Mouse (Mus musculus) heart, embryonic 12.5 days (tissue): ENCODE data around the gene Gramd1b. TPM values are rescaled to one million over a fixed set of nuclear protein-coding genes. Genes with fewer than 3 reads are reported as not detected.

ENCODE experiments used
- ATAC-seq: fragments of 200-750 bp; cut with Nextera tagmentation; 2 replicates; pipeline ENCODE4 v1.8.0; 2017; ENCODE audit warnings: moderate TSS enrichment, moderate library complexity; ENCODE audit not compliant: insufficient number of reproducible peaks, low FRiP score
- H3K27ac ChIP-seq: fragments of 300-500 bp; sonication (generic); 2 replicates; pipeline ENCODE4 v1.5.1; 2016; ENCODE audit warnings: mild to moderate bottlenecking, moderate library complexity; ENCODE audit not compliant: poor library complexity, severe bottlenecking
- H3K27me3 ChIP-seq: fragments of 300-500 bp; sonication (generic); replicated peaks from 2 replicates; pipeline ENCODE4 v1.6.1; 2016; ENCODE audit warnings: mild to moderate bottlenecking, moderate library complexity
- H3K36me3 ChIP-seq: fragments of 300-500 bp; sonication (generic); 2 replicates; pipeline ENCODE4 v1.6.1; 2016; ENCODE audit warnings: mild to moderate bottlenecking, moderate library complexity
- H3K4me1 ChIP-seq: fragments of 300-500 bp; sonication (generic); replicated peaks from 2 replicates; pipeline ENCODE4 v1.6.1; 2016; ENCODE audit warnings: mild to moderate bottlenecking
- H3K4me2 ChIP-seq: fragments of 300-500 bp; sonication (generic); 2 replicates; pipeline ENCODE4 v1.6.1; 2016; ENCODE audit warnings: mild to moderate bottlenecking, moderate library complexity
- H3K4me3 ChIP-seq: fragments of 300-500 bp; sonication (generic); 2 replicates; pipeline ENCODE4 v1.5.1; 2016; ENCODE audit warnings: mild to moderate bottlenecking
- H3K9ac ChIP-seq: fragments of 300-500 bp; sonication (generic); 2 replicates; pipeline ENCODE4 v1.6.1; 2016; ENCODE audit warnings: mild to moderate bottlenecking, moderate library complexity
- H3K9me3 ChIP-seq: fragments of 300-500 bp; sonication (generic); replicated peaks from 2 replicates; pipeline ENCODE4 v1.6.1; 2016; ENCODE audit warnings: mild to moderate bottlenecking, moderate library complexity
- WGBS: fragments of 180-500 bp; shearing (Covaris S2); methylation state at CpG from one replicate; pipeline ENCODE4 v1.1.7; 2016; 5-methylcytosine and 5-hydroxymethylcytosine counted together
- polyA plus RNA-seq: library from polyadenylated mRNA; unstranded; fragments of >200 nt; fragmentation: Nextera tagmentation; extraction: Ambion mirVana; gene quantifications from 2 replicates; pipeline ENCODE4 v1.2.1, GENCODE M21; 2016

Gramd1b gene
- polyA plus RNA-seq, 1 experiment from 2014 or later: 7.9 TPM

- Histone ChIP-seq H3K4me1 (peaks cover 22% of the 10 kb centered on the region), H3K36me3 (no peaks in the 10 kb centered on the region), H3K4me2 (no peak overlapping the region), H3K27me3 (no peaks in the 10 kb centered on the region), H3K9ac (no peak overlapping the region), H3K9me3 (no peaks in the 10 kb centered on the region), H3K4me3 (no peak overlapping the region), H3K27ac (no peak overlapping the region)
- 82% methylated on average over 5 of the region's 5 CpGs for WGBS
- ATAC-seq: no peak
Observed at GRCm38 (mm10) chr9:40356368-40356767, 174.8 kb downstream of the Gramd1b start.

GRCm38 (mm10) chr9:40355406-40355805, 175.8 kb downstream of the Gramd1b start:
- H3K4me1 ChIP-seq: peaks cover 22% of the 10 kb centered on the region
- no peak overlapping the region for H3K4me3 ChIP-seq
- ATAC-seq: no peak
- no peak overlapping the region for H3K27ac ChIP-seq
- no peak overlapping the region for H3K9ac ChIP-seq
- WGBS: 82% methylated on average over 8 of the region's 8 CpGs
- no peaks in the 10 kb centered on the region for H3K9me3 ChIP-seq
- H3K4me2 ChIP-seq: no peak overlapping the region
- no peaks in the 10 kb centered on the region for H3K27me3 ChIP-seq
- no peaks in the 10 kb centered on the region for H3K36me3 ChIP-seq

GRCm38 (mm10) chr9:40353596-40353995, 177.6 kb downstream of the Gramd1b start:
- no peak overlapping the region for H3K4me3 ChIP-seq
- no peak overlapping the region for H3K9ac ChIP-seq
- peaks cover 17% of the 10 kb centered on the region for H3K4me1 ChIP-seq
- no peaks in the 10 kb centered on the region for H3K9me3 ChIP-seq
- 79% methylated on average over 6 of the region's 6 CpGs for WGBS
- no peaks in the 10 kb centered on the region for H3K27me3 ChIP-seq
- H3K27ac ChIP-seq: no peak overlapping the region
- no peak overlapping the region for H3K4me2 ChIP-seq
- ATAC-seq: no peak
- no peaks in the 10 kb centered on the region for H3K36me3 ChIP-seq

- Histone ChIP-seq H3K9me3 (no peaks in the 10 kb centered on the region), H3K36me3 (no peaks in the 10 kb centered on the region), H3K27ac (no peak overlapping the region), H3K27me3 (no peaks in the 10 kb centered on the region), H3K4me3 (no peak overlapping the region), H3K9ac (no peak overlapping the region), H3K4me1 (peaks cover 14% of the 10 kb centered on the region), H3K4me2 (no peak overlapping the region)
- 23% methylated on average over 7 of the region's 7 CpGs for WGBS
- ATAC-seq: no peak
Observed at GRCm38 (mm10) chr9:40350640-40351039, 180.5 kb downstream of the Gramd1b start.

GRCm38 (mm10) chr9:40350052-40350451, 181.1 kb downstream of the Gramd1b start:
- Histone ChIP-seq H3K27ac (no peak overlapping the region), H3K36me3 (no peaks in the 10 kb centered on the region), H3K4me1 (peaks cover 20% of the 10 kb centered on the region), H3K4me3 (no peak overlapping the region), H3K9ac (no peak overlapping the region), H3K27me3 (no peaks in the 10 kb centered on the region), H3K9me3 (no peaks in the 10 kb centered on the region), H3K4me2 (no peak overlapping the region)
- no peak for ATAC-seq
- 84% methylated on average over 2 of the region's 2 CpGs for WGBS

DNA sequence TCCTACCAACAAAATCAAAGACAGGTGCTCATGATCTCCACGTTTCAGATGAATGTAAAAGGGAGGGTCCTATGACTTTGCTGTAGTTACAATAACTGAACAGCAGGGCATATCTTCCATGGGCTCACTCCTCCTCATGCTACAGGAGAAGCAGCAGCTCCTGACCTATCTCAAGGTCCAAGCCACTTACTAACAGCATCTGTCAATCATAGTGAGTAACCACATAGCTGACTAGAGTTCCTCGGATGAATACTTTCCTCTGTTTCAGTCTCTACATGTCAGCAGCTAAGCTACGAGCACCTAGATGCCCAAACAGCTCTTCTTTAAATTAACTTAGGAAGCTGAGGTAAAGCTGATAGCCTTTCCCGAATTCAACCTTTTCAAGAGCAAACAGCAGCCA, 181.6 kb downstream of the Gramd1b start:
- H3K36me3 ChIP-seq: no peaks in the 10 kb centered on the region
- no peaks in the 10 kb centered on the region for H3K27me3 ChIP-seq
- no peak overlapping the region for H3K4me3 ChIP-seq
- H3K4me2 ChIP-seq: no peak overlapping the region
- H3K9me3 ChIP-seq: no peaks in the 10 kb centered on the region
- no peak for ATAC-seq
- H3K4me1 ChIP-seq: peaks cover 25% of the 10 kb centered on the region
- 58% methylated on average over 4 of the region's 4 CpGs for WGBS
- no peak overlapping the region for H3K27ac ChIP-seq
- H3K9ac ChIP-seq: no peak overlapping the region

DNA sequence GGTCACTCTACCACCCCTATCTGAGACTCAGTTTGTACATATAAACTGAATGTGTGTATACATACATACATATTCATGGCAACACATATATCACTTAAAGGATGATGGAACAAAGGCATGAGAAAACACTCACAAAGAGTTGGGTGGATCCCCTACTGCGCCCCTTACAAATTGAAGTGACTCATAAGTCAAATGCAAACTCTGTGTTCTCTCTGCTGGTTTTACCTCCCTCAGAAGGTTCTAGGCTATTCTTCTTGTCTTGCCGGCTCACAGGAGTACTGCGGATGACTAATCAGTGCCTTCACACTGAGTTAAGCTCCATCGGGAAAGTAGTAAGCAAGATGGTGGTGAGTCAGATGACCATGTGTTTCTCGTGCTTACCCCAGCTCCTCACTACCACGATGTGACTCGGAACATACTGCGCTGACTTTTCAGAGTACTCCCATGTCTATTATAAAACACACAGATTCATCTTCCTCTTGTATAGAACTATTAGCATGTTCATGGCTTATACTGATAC, 182.4 kb downstream of the Gramd1b start:
- 89% methylated on average over 8 of the region's 8 CpGs for WGBS
- Histone ChIP-seq H3K27me3 (no peaks in the 10 kb centered on the region), H3K4me2 (no peak overlapping the region), H3K4me1 (peaks cover 31% of the 10 kb centered on the region), H3K27ac (no peak overlapping the region), H3K4me3 (no peak overlapping the region), H3K9me3 (no peaks in the 10 kb centered on the region), H3K36me3 (no peaks in the 10 kb centered on the region), H3K9ac (no peak overlapping the region)
- no peak for ATAC-seq

GRCm38 (mm10) chr9:40346232-40346984, 184.8 kb downstream of the Gramd1b start:
- Histone ChIP-seq H3K9ac (peak overlapping the region; percentile 3; the same call in 1 of the 2 replicates), H3K27ac (no peak overlapping the region), H3K4me3 (peak overlapping the region; percentile 27), H3K9me3 (no peaks in the 10 kb centered on the region), H3K4me1 (peaks cover 35% of the 10 kb centered on the region), H3K4me2 (peak overlapping the region; percentile 61), H3K27me3 (no peaks in the 10 kb centered on the region), H3K36me3 (no peaks in the 10 kb centered on the region)
- ATAC-seq: 0 out of 2 replicates have a peak, but pooled peaks have one; percentile 43
- 22% methylated on average over 16 of the region's 16 CpGs for WGBS

DNA sequence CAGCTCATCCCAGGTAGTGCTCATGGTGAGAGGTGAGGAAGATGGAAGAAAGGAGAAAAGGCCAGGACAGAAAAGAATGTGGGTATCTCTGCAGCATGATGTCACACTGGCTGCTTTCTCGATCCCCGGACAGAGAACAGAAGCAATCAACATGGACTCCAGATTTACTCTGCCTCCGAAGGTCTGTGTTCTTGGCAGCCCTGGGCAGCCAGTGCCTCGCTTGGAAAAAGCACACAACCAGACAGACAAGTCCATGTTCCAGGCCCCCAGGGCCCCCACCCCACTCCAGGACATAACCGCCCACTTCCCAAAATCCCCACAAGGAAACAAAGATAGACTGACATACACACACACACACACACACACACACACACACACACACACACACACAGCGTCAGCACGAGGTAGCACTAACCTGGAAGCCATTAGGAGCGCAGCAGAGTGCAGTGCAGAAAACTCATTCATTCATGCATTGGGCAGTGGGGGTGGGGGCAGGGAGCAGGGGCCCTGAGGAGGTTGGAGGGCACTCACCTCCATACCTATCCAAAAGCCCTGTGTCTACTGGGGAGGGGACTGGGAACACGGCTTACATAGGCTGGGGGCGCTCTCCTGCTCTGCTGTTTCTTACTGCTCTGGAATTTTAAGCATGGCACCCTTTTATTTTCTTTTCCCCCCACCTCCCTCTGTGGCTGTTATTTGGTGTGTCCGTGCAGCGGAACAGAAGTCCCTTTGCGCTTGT, 185.5 kb downstream of the Gramd1b start:
- Histone ChIP-seq H3K4me1 (peaks cover 35% of the 10 kb centered on the region), H3K4me2 (peak overlapping the region; percentile 61), H3K9me3 (no peaks in the 10 kb centered on the region), H3K4me3 (peak overlapping the region; percentile 27), H3K27ac (no peak overlapping the region), H3K9ac (peak overlapping the region; percentile 3; the same call in 1 of the 2 replicates), H3K27me3 (no peaks in the 10 kb centered on the region), H3K36me3 (no peaks in the 10 kb centered on the region)
- 38% methylated on average over 13 of the region's 13 CpGs for WGBS
- ATAC-seq: 0 out of 2 replicates have a peak, but pooled peaks have one; percentile 20

DNA sequence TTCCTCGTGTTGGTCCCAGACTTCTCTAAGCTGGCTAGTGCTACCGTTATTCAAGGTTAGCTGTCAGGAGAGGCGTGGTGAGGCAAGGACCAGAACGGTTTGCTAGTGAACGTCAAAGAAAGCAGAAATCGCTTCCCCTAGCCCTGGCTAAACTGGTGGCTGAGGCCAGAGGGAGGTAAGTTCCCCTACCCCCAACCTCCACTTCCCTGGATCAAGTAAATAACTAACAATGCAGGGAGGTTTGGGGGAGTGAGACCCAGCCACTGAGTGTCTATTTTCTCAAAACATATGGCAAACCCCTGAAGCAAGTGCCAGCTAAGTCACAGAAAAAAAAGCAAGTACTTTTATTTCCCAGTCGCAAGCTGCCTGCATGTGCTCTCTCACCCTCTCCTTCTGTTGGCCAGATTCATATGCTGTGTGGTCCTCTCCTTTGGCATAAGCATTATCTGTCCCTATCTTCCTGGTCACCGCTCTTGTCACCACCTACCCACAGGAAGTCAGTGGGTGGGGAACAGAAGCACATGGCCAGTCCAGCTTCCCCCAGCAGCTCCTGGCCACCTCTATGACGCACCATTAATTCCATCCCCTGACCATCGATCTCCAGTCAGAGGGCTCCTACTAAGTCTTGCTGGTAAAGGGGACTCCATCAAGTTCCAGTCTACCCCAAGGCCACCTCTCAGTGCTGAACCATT, 186.2 kb downstream of the Gramd1b start:
- no peaks in the 10 kb centered on the region for H3K27me3 ChIP-seq
- H3K9ac ChIP-seq: no peak overlapping the region
- H3K36me3 ChIP-seq: no peaks in the 10 kb centered on the region
- H3K9me3 ChIP-seq: no peaks in the 10 kb centered on the region
- no peak overlapping the region for H3K27ac ChIP-seq
- ATAC-seq: no peak
- peak overlapping the region; percentile 61; the same call in 1 of the 2 replicates for H3K4me2 ChIP-seq
- H3K4me3 ChIP-seq: no peak overlapping the region
- peaks cover 39% of the 10 kb centered on the region for H3K4me1 ChIP-seq
- WGBS: 42% methylated on average over 10 of the region's 10 CpGs

DNA sequence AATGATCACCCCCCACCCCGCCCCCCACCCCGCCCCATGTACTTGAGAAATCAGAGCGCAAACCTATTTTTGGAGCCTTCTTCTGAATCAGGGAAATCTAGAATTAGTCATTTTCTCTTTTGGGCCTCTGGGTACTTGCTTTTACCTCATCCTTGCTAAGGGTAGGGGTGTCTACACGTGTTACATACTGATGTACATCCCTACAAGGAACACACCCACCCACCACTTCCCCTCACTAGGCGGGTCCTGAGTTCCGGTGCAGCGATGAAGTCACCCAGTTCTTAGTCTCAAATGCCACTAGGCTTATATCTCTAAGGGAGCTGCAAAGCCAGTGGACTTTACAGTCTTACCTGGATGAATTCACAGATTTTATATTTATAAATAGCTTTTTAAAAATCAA, 187.4 kb downstream of the Gramd1b start:
- no peak overlapping the region for H3K4me2 ChIP-seq
- WGBS: 84% methylated on average over 7 of the region's 7 CpGs
- ATAC-seq: no peak

More for the DNA sequence above, 187.4 kb downstream of the Gramd1b start:
- Histone ChIP-seq H3K9ac (no peak overlapping the region), H3K27me3 (no peaks in the 10 kb centered on the region), H3K4me1 (peaks cover 45% of the 10 kb centered on the region), H3K9me3 (no peaks in the 10 kb centered on the region), H3K4me3 (no peak overlapping the region), H3K36me3 (no peaks in the 10 kb centered on the region), H3K27ac (no peak overlapping the region)
